Mouse (Mus musculus) erythroblast, embryonic 14.5 days (primary cell): ENCODE results near the gene Adamtsl3.

ENCODE experiments used
- GATA1 ChIP-seq: IDR thresholded peaks from 2 replicates; pipeline ENCODE4 v1.6.1; 2012; ENCODE audit warnings: low read length, inconsistent platforms, mixed read lengths
- TAL1 ChIP-seq: IDR thresholded peaks from 3 replicates; pipeline ENCODE4 v1.6.1; 2012; ENCODE audit warnings: low read length, inconsistent platforms, mixed read lengths

GRCm38 (mm10) chr7:82581802-82582201 is 246.3 kb downstream of the Adamtsl3 start:
- TF ChIP-seq GATA1 (no peak), TAL1 (no peak)
